Mouse (Mus musculus) gastrocnemius, postnatal 10 days (tissue): ENCODE results near the gene Calr4. TPM values are rescaled to one million over a fixed set of nuclear protein-coding genes. Genes with fewer than 3 reads are reported as not detected.

Experiments
- DNase-seq: peaks from one replicate; pipeline ENCODE4 v3.0.0; 2021; ENCODE audit warnings: mixed read lengths
- total RNA-seq, 2 experiments: library from RNA; stranded (reverse); gene quantifications; 2 replicates each; pipeline ENCODE4 v1.2.3; 2021

The Calr4 gene
- total RNA-seq, 2 experiments from 2014 or later: not detected

GRCm38 (mm10) chr4:109279689-109280458 is 45.6 kb downstream of the Calr4 start, which contains the start of gene Eps15:
Gene Eps15 (plus strand): TSS chr4:109280268.
- DNase-seq: peak; percentile 93

- DNase-seq: peak; percentile 49
Measured at GRCm38 (mm10) chr4:109280459-109281160, 46.3 kb downstream of the Calr4 start.

GRCm38 (mm10) chr4:109281161-109281560 is 46.9 kb downstream of the Calr4 start:
- no peak for DNase-seq

GRCm38 (mm10) chr4:109281946-109282345 is 47.7 kb downstream of the Calr4 start:
- DNase-seq: no peak

- no peak for DNase-seq
Measured at GRCm38 (mm10) chr4:109294629-109295028, 60.3 kb downstream of the Calr4 start.

- DNase-seq: no peak
Measured at GRCm38 (mm10) chr4:109296510-109296909, 62.2 kb downstream of the Calr4 start.

GRCm38 (mm10) chr4:109299136-109299535 is 64.9 kb downstream of the Calr4 start:
- DNase-seq: no peak

Other genes starting within 250 kb of the Calr4 start
- gene Nrd1, start 233.8 kb upstream of the Calr4 start, total RNA-seq: 100 to 1,000 TPM in 1 of 2 experiments, 10 to 100 TPM in 1; 80.9 to 113 TPM
- 10 to 100 TPM; 93.6 to 98.0 TPM for gene Osbpl9, start 32.2 kb upstream of the Calr4 start, total RNA-seq
- gene Eps15, start 45.8 kb downstream of the Calr4 start, total RNA-seq: 10 to 100 TPM; 50.4 to 53.8 TPM
- under 1 TPM; 0.66 to 0.81 TPM for gene Ttc39a, start 172.1 kb downstream of the Calr4 start, total RNA-seq